Mouse (Mus musculus): ENCODE data around the gene 4930447C04Rik. TPM values are rescaled to one million over a fixed set of nuclear protein-coding genes. Genes with fewer than 3 reads are reported as not detected.

Gene 4930447C04Rik
- total RNA-seq (2023): under 1 TPM; 0.27 to 0.71 TPM

DNA sequence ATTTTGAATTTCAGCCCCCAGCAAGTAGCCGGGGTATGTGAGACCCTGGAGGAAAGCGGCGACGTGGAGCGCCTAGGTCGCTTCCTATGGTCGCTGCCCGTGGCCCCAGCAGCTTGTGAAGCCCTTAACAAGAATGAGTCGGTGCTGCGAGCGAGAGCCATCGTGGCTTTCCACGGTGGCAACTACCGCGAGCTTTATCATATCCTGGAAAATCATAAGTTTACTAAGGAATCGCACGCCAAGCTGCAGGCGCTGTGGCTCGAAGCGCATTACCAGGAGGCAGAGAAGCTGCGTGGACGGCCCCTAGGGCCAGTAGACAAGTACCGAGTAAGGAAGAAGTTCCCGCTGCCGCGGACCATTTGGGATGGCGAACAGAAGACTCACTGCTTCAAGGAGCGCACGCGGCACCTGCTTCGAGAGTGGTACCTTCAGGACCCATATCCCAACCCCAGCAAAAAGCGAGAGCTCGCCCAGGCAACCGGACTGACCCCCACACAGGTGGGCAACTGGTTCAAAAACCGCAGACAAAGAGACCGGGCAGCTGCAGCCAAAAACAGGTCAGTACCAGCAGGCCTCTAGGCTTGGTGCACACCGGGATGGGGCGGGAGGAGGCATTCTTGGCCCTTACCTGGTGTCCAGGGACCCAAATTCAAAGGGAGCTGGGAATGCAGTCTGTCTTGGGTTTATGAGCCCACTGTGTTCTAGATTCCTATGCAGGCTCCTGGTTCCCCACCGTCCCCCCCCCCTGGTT lies at the start of gene 4930447C04Rik:
4930447C04Rik (minus strand) TSS at position 704 of the 751 bp plus-strand sequence.

DNA sequence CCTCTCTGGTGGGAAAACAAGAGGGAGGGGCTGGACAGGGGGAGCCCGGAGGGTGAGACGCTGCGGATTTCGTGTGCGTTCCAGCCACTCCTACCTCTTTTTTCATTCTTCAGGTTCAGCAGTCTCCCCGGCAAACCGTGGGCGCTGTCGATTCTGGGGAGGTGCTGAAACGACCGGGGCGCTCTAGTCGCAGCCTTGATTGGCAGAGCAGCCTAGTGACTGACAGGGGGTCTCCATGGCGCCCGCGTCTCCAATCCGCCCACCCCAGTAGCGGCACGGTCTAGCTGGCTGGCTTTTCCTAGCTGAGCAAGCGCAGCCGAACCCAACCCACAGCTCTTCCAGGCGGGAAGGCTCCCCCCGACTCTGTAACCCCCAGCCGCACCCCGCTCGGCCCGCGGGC lies 958 bp downstream of the 4930447C04Rik start, which contains the start of gene Six6:
Six6 (plus strand) TSS at position 277 of the 400 bp plus-strand sequence.

Other genes with a start within 250 kb of the 4930447C04Rik start
- 100 to 1,000 TPM; 118 to 125 TPM for gene Ppm1a, start 183.3 kb downstream of the 4930447C04Rik start, total RNA-seq (2023)
- gene Six6, start 882 bp downstream of the 4930447C04Rik start, total RNA-seq (2023): not detected
- not detected for gene Six1, start 113.1 kb upstream of the 4930447C04Rik start, total RNA-seq (2023)
- gene Six4, start 172.7 kb upstream of the 4930447C04Rik start, total RNA-seq (2023): under 1 TPM in 1 of 2 experiments, not detected in 1; 0.07 TPM
- 1 to 10 TPM; 7.8 to 8.5 TPM for gene Mnat1, start 182.9 kb upstream of the 4930447C04Rik start, total RNA-seq (2023)